Mouse (Mus musculus) effector memory CD4-positive, alpha-beta T cell, adult 5 months (primary cell): Measurements from ENCODE around the gene Xpo5. TPM values are rescaled to one million over a fixed set of nuclear protein-coding genes. Genes with fewer than 3 reads are reported as not detected.

Experiments used
- polyA plus RNA-seq: library from polyadenylated mRNA; unstranded; fragments of 100-300 nt; shearing (Covaris generic); gene quantifications from one replicate; pipeline ENCODE4 v1.2.1, GENCODE M21; 2017

Gene Xpo5
- 25.6 TPM for polyA plus RNA-seq

DNA sequence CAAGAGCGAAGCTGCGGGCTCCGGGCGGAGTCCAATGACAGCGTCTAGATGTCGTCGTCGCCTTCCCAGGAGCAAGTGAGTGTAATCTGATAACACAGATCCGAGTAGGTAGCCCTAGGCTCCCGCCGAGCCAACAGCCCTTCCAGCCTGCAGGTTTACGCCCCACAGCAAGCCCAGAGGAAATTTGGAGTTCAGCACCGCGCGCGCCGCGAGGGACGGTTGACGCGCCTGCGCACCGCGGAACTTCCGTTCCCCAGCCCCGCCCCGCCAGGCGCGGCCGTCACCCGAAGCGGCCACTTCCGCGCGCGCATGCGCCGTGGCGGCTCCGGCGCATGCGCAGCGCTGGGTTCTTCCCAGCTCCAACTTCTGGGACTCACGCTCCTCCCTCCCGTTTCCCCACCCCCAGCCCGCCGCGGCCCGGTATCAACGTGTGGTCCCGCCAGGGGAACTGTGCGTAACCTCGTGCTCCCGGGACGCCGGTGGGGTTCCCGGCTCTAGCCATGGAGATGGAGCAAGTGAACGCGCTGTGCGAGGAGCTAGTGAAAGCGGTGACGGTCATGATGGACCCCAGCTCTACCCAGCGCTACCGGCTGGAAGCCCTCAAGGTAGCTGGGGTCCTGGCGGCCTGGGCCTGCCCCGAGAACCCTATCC, at the start of gene Xpo5, which contains the start of gene Polh:
Gene Xpo5 (plus strand): TSS at position 362 of the 651 bp plus-strand sequence.
Gene Polh (minus strand): TSS at position 225 of the 651 bp plus-strand sequence.

DNA sequence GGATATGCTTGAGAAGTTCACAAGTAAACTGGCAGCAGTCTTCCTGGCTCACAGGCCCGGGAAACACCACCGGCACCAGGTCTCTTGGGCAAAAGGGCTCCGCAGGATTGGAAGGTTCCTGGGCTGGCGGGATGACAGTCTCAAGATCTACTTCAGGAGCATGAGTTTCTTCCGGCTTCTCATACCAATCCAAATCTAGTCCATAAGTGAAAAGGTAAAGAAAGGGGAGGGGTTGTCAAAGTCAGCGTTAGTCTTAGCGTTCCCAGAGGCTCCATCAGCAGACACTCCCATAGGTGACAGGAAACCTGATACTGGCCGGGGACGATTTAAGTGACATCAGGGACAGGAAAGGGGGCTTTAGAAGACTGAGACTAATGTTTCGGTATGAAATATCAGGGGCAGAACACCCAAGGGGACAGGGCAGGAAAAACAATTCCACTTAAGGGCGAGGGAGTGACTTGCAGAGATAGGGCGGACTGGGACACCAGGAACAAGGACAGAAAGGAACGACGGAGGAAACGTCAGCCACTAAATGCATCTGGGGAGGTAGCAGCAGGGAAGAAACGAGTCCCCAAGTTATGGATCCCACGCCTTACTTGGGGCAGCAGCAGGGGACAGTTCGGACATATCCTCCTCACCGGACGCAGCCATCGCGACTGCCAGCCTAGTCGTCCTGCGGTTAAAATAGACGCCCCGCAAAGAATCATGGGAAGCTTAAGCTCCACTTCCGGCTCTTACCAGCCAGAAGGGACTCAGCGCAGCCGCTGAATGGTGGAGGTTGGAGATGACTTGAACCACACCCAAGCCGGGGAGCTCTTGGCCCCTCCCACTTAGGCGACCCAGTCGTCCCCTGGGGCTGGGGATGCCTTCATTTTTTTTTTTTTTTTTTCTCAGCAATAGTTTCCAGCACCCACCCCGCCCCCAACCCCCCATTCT, 49.5 kb upstream of the Xpo5 start, which contains the start of gene Mad2l1bp:
Gene Mad2l1bp (minus strand): TSS at position 707 of the 936 bp plus-strand sequence.

DNA sequence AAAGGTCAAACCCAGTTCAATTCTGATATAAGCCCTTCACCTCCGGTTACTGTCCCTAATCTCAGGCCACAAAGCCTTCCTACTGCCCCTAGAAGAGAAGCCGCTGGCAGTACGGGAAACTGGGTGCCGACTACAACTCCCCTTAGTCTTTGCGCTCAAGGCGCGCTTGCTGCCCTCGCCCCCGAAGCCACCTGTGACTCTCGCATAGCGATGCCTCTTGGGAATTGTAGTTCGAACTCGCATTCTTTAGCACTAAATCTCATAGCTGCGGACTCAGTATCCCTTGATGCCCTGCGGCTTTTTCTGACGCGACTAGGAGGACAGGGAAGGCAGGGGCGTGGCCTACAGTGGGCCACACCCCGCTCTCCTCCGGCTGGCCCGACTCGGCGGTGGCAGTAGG, 41.9 kb upstream of the Xpo5 start, which contains the start of gene Gtpbp2:
Gene Gtpbp2 (plus strand): TSS at position 347 of the 400 bp plus-strand sequence.

DNA sequence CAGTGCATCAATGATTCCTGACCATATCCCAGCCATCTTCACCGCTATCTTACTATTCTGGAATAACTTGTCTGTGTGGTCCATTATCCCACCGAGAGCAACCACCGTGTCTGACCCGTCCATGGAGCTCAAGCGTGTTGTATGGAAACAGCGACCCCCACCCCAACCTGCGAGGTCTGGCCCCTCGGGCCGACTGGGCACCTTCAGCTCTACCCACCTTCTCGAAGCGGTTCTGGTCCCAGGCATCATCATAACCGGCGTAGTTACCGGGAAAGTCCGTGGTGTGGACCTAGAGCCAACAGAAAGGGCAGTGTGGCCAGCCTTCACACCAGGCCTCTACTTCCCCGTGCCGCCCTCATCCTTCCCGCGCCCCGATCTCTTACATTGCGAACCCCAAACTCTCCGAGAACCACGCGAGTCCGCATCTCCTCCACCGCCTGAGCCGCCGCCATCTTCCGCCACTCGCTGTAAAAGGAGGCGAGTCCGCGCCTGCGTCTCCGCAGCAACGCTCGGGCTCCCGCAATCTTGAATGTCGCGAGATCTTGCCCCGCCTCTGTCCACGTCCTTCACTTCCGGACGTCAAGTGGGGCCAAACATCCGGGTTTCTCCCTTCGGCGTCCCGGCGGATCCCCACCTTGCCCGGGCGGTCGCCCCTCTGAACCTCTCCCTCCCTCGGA, 45.1 kb downstream of the Xpo5 start, which contains the start of the genes Polr1c and Yipf3:
Gene Polr1c (minus strand): TSS at position 543 of the 677 bp plus-strand sequence.
Gene Yipf3 (plus strand): TSS at position 569 of the 677 bp plus-strand sequence.

DNA sequence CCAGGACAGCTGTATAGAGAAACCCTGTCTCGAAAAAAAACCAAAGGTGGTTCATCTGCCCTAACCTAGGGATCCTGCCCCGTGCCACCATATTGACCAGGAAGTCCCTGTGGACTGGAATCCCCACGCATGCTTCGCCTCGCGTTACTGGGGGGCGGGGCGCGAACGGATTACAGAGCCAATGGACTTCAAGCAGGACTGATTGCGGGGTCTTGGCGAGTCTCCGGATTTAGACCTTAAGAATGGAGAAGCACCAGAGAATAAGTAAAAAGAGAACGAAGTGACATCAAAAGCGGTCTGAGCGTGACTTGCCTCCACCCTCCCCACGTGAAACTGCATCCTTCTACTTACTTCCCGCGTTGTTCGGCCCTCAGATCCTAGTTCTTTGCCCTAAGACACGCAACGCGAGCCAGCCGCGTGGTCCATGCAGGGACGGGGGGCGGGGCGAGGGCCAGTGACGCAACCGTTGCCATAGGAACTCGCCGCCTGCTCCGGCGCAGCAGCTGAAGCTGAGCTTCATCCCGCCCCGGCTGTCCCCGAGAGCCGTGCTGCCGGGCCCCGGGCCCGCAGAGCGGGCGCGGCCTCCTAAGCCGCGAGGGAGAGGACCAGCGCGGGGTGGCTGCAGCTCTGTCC, 51.0 kb downstream of the Xpo5 start, which contains the start of gene Lrrc73:
Gene Lrrc73 (plus strand): TSS at position 80 of the 633 bp plus-strand sequence.

DNA sequence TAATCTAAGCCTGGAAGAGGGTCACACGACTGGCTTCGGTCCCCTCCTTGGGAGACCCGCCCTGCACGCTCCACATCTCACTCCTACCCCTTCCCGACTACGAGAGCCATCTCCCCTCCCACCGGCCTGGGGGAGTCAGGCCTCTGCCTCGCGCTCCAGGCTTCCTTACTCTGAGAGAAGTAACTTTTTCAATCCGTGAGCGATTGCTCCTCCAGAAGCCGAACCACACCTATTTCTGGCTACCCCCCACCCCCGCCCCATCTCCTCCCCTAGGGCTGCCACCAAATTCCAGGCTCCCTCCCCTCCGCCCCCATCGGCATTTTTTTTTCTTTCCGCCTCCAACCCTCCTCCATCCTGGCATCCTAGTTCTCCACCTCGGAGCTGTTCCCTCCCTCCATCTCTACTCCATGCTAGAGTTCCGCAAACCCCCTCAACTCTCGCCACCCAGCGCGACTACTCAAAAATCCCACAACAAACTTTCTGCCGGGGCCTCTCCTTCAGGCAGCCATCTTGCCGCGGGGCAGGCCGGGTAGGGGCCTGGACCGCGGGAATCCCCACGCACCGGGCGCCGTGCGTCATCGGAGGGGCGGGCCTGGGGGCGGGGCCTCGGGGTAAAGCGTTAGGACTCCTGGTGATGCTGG, 80.0 kb downstream of the Xpo5 start, which contains the start of gene Tjap1:
Gene Tjap1 (minus strand): TSS at position 544 of the 641 bp plus-strand sequence.

Other genes starting within 250 kb of the Xpo5 start
- 4.4 TPM for gene Vegfa, start 170.4 kb upstream of the Xpo5 start, polyA plus RNA-seq
- 62.7 TPM for gene Mrps18a, start 91.8 kb upstream of the Xpo5 start, polyA plus RNA-seq
- not detected for gene Rsph9, start 58.6 kb upstream of the Xpo5 start, polyA plus RNA-seq
- gene Mad2l1bp, start 49.2 kb upstream of the Xpo5 start, polyA plus RNA-seq: 31.5 TPM
- 66.2 TPM for gene Gtpbp2, start 41.8 kb upstream of the Xpo5 start, polyA plus RNA-seq
- gene Polh, start 137 bp upstream of the Xpo5 start, polyA plus RNA-seq: 4.1 TPM
- 63.9 TPM for gene Polr1c, start 45.3 kb downstream of the Xpo5 start, polyA plus RNA-seq
- 135 TPM for gene Yipf3, start 45.3 kb downstream of the Xpo5 start, polyA plus RNA-seq
- gene Lrrc73, start 50.7 kb downstream of the Xpo5 start, polyA plus RNA-seq: not detected
- 41.4 TPM for gene Tjap1, start 80.2 kb downstream of the Xpo5 start, polyA plus RNA-seq
- gene Dlk2, start 94.6 kb downstream of the Xpo5 start, polyA plus RNA-seq: 0.62 TPM
- gene Abcc10, start 125.6 kb downstream of the Xpo5 start, polyA plus RNA-seq: 6.4 TPM
- 9.9 TPM for gene Zfp318, start 180.9 kb downstream of the Xpo5 start, polyA plus RNA-seq
- not detected for gene Crip3, start 226.1 kb downstream of the Xpo5 start, polyA plus RNA-seq
- gene Slc22a7, start 235.7 kb downstream of the Xpo5 start, polyA plus RNA-seq: not detected